7 mouse cellular contexts compared by ENCODE assay signal in the genomic region with DNA sequence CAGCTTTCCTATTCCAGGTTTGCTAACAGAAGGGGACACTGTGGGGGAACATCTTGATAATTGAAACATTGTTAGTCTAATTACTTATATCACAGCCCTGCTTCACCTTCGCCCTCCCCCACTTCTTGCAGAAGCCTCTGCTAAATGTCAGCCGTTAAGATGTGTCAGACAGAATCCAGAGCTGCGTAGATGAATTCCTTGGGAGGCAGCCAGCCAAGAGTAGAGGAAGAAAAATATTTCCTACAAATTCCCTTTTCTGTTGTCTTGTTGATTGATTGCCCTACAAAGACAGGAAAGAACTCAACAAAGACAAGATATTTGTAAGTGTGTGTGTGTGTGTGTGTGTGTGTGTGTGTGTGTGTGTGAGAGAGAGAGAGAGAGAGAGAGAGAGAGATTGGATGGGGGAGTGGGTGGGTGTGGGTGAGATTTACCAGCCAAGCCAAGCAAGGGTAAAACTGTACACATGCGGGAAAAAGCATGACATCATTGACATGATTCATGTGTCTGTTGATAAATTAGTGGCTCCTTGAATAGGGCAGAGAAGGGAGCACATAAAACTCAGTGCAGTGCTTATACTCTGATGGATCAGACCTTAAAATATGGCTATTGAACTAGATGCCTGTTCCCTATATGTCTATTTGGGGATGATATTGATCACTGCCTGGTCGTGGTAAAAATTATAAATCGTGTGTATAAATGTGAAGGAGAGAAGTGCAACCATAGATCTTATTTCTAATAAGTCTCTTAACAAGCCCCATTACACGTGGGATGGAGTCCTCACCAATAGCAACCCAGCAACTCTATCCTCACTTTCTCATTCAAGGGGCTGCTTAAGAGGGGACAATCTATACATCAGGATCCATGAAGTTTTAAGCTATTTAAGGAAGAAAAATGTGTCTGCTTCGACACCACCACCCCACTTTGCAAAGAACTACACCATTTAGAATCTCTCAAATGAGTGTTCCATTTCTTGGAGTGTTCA.
A peak's percentile ranks its signal among the peaks of the same experiment; 100 is the strongest.
DNase-seq lines count a peak whose midpoint lies in the region; ATAC-seq and TF ChIP-seq lines count a peak whose summit lies in the region.

No protein-coding gene starts in this region.

- H3K4me3 ChIP-seq in neural tube, embryonic 12.5 days = no peak overlapping the region
- no peak overlapping the region for H3K4me3 ChIP-seq in neural tube, embryonic 15.5 days (replicated peaks)
- no peak overlapping the region for H3K4me3 ChIP-seq in embryonic fibroblast, embryonic 13.5 days (ENCODE audit: insufficient read depth, low read length)
- H3K4me3 ChIP-seq in stomach, embryonic 16.5 days (replicated peaks; ENCODE audit: low read length) = no peak overlapping the region

- H3K9me3 ChIP-seq in neural tube, embryonic 12.5 days = no peaks in the 10 kb centered on the region
- no peaks in the 10 kb centered on the region for H3K9me3 ChIP-seq in neural tube, embryonic 15.5 days (replicated peaks)
- no peaks in the 10 kb centered on the region for H3K9me3 ChIP-seq in stomach, embryonic 16.5 days (replicated peaks; ENCODE audit: control insufficient read depth, low read length)

- no peak overlapping the region for H3K9ac ChIP-seq in neural tube, embryonic 12.5 days
- no peak overlapping the region for H3K9ac ChIP-seq in neural tube, embryonic 15.5 days (replicated peaks)
- H3K9ac ChIP-seq in stomach, embryonic 16.5 days (ENCODE audit: low read length) = no peak overlapping the region

- no peak overlapping the region for H3K27ac ChIP-seq in neural tube, embryonic 12.5 days
- H3K27ac ChIP-seq in neural tube, embryonic 15.5 days (replicated peaks) = no peak overlapping the region
- H3K27ac ChIP-seq in embryonic fibroblast, embryonic 13.5 days (ENCODE audit: insufficient read depth, low read length) = peak overlapping the region; percentile 34; the same call in 1 of the 2 replicates
- peak overlapping the region; percentile 42; the same call in 1 of the 2 replicates for H3K27ac ChIP-seq in stomach, embryonic 16.5 days (ENCODE audit: low read length)

- no peaks in the 10 kb centered on the region for H3K36me3 ChIP-seq in neural tube, embryonic 12.5 days
- H3K36me3 ChIP-seq in neural tube, embryonic 15.5 days = no peaks in the 10 kb centered on the region
- H3K36me3 ChIP-seq in stomach, embryonic 16.5 days (ENCODE audit: control insufficient read depth, insufficient read depth, low read length) = no peaks in the 10 kb centered on the region

- peak; percentile 77 for ATAC-seq in neural tube, embryonic 12.5 days (ENCODE audit: low FRiP score, low read depth)
- no peak; the same call in 1 of the 2 replicates for ATAC-seq in neural tube, embryonic 15.5 days (ENCODE audit: low FRiP score)
- ATAC-seq in stomach, embryonic 16.5 days (ENCODE audit: insufficient read depth, low FRiP score) = peak; percentile 83; the same call in 1 of the 2 replicates

- no peak for TF ChIP-seq CTCF in embryonic fibroblast, embryonic 13.5 days (IDR thresholded peaks at IDR 0.05; ENCODE audit: borderline replicate concordance, insufficient read depth, low read length)

- peak; percentile 5 for DNase-seq in kidney, adult 9 months
- no peak for DNase-seq in B cell, adult 2 months
- no peak for DNase-seq in thymus, postnatal 10 days (ENCODE audit: low spot score in 2 of 2)

- TF ChIP-seq POLR2A in embryonic fibroblast, embryonic 13.5 days (IDR thresholded peaks at IDR 0.05; ENCODE audit: low read depth, low read length) = no peak

- WGBS in neural tube, embryonic 12.5 days = 59% methylated on average over 8 of the region's 8 CpGs
- 56% methylated on average over 8 of the region's 8 CpGs for WGBS in neural tube, embryonic 15.5 days
- WGBS in stomach, embryonic 16.5 days = 35% methylated on average over 8 of the region's 8 CpGs

- H3K27me3 ChIP-seq in neural tube, embryonic 12.5 days (replicated peaks) = no peaks in the 10 kb centered on the region
- no peaks in the 10 kb centered on the region for H3K27me3 ChIP-seq in neural tube, embryonic 15.5 days (replicated peaks)
- H3K27me3 ChIP-seq in stomach, embryonic 16.5 days (ENCODE audit: control insufficient read depth, insufficient read depth, low read length) = no peaks in the 10 kb centered on the region

- H3K4me1 ChIP-seq in neural tube, embryonic 12.5 days = peaks cover 4% of the 10 kb centered on the region; the same call in 1 of the 2 replicates
- peaks cover 3% of the 10 kb centered on the region; the same call in 1 of the 2 replicates for H3K4me1 ChIP-seq in neural tube, embryonic 15.5 days
- H3K4me1 ChIP-seq in embryonic fibroblast, embryonic 13.5 days (ENCODE audit: control insufficient read depth, insufficient read depth, low read length) = no peaks in the 10 kb centered on the region
- peaks cover 3% of the 10 kb centered on the region for H3K4me1 ChIP-seq in stomach, embryonic 16.5 days (ENCODE audit: control insufficient read depth, insufficient read depth, low read length)

- no peak overlapping the region for H3K4me2 ChIP-seq in neural tube, embryonic 12.5 days (replicated peaks)
- H3K4me2 ChIP-seq in neural tube, embryonic 15.5 days = no peak overlapping the region
- no peak overlapping the region for H3K4me2 ChIP-seq in stomach, embryonic 16.5 days (ENCODE audit: low read depth, low read length)

Comparison
In these comparisons a context has a peak if more than half of its experiments do, and no peak if none do; other contexts are left out.
1. H3K27ac ChIP-seq: peak in embryonic fibroblast, embryonic 13.5 days (single experiment) and stomach, embryonic 16.5 days (single experiment); none in neural tube, embryonic 12.5 days (single experiment) and neural tube, embryonic 15.5 days (single experiment).